Mouse (Mus musculus) adrenal gland, adult (tissue): ENCODE data around the gene Tubg1.

Experiments
- DNase-seq, 2 experiments: peaks; one replicate each; pipeline ENCODE4 v3.0.0; 2022 to 2023; ENCODE audit warnings: low spot score in 1 of 2; ENCODE audit not compliant: inconsistent age in 2 of 2

Gene Tubg1

DNA sequence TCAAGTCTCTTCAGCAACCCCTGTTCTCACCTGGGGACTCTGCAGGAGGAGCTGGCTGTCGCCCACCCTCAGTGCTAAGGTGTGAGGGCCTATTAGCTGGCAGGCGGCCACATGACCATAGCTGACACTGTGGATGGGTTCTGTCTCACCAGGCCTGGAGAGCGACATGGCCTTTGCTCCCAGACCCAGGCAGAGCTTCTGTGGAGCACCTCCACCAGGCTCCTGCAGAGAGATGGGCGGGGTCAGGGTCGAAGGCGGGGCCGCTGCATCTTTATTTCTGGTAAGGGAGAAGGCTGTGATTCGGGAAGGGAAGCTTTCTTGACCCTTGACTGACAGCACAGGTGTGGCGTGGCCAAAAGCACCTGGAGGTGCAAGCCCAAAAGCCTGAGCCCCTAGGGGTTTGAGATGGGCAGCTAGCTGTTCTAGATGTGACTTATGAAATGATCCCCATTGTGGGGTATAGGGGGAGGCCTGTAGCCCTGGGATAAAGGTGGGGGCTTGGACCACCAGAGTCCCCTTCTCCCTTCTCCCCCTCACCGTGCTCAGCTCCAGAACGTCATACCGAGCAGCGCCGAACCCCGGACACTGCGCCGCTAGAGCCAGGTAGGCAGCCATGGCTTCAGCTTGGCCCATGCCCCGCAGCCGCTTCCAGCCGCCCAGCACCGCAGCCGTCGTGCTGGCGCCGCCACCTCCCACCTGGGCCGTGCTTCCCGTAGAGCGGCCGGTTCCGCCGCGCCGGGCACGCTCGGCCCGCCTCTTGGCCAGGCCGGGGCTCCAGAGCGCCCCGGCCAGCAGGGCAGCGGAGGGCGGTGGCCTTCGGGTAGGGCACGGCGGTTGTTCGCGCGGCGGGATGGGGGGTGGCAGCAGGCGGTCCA, 44.0 kb downstream of the Tubg1 start:
- DNase-seq: no peak

DNA sequence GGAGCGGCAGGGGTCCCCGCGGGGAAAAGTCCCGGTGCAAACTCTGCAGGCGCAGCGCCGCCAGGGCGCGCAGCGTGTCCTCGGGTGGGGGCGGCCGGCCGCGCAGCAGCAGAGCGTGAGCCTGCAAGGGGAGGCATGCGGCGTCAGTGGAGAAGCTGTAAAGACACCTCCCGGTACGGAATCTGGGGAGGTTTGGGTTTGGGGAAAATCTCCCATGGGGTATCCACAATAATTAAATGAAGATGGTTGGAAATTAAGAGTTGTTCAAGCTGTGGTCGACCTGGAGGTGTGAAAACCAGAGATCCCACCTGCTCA, 44.6 kb downstream of the Tubg1 start:
- no peak for DNase-seq

DNA sequence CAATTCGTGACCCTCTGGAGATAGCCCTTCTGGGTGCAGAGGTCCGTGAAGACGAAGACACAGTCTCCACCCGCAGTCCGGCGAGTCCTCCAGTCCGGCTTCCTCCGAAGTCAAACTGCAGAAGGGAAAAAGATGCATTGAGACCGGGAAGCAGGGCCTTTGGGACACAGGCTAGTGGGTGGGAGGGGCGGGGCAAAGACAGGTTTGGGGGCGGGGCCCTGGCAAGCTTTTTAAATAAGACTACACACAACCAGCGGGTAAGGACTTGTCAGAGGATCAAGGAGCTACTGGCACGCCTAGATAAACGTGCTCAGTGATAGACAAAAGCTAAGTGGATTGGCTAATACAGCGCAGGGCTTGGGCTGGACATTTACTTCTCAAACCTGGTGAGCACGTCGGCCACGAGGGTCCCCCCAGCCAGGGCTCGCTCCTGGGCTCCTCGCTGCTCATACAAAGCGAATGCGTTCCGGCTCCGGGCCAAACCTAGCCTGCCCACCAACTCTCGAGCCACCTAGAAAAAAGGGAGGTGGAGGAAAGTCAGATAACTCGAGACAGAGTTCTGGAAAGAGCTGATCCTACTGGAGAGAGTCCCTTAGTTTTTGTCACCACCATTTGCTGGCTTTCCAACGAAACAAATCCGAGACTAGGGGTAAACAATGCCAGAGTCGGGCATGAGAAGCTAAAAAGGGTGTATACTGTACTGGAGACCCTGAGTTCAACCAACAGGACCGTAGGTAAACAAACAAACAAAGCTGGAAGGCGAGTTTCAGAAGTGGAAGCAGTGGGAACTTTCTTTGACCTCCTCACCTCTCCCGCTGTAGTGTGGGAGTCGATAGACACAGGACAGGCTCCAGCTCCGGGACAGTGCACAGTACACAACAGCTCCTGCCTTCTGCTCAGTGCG, 45.2 kb downstream of the Tubg1 start:
- no peak for DNase-seq

DNA sequence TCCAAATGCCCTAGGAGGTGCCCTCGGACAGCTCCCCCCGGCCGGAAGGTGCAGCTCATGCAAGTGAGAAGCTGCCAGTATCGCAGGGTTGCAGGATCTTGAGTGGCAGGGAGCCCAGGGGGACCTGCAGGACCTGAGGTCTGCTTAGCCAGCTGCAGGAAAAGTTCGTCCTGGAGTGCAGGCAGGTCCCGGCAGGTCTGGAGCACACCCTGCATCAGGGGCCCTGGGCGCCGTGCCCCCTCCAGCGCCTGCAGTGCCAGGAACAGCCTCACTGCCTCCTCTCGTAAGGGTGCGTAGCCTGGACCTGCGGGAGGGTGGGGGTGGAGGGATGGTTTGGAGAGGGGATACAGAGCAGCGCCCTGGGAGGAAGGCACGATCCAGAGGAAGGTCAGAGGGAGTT, 46.6 kb downstream of the Tubg1 start:
- DNase-seq: no peak

DNA sequence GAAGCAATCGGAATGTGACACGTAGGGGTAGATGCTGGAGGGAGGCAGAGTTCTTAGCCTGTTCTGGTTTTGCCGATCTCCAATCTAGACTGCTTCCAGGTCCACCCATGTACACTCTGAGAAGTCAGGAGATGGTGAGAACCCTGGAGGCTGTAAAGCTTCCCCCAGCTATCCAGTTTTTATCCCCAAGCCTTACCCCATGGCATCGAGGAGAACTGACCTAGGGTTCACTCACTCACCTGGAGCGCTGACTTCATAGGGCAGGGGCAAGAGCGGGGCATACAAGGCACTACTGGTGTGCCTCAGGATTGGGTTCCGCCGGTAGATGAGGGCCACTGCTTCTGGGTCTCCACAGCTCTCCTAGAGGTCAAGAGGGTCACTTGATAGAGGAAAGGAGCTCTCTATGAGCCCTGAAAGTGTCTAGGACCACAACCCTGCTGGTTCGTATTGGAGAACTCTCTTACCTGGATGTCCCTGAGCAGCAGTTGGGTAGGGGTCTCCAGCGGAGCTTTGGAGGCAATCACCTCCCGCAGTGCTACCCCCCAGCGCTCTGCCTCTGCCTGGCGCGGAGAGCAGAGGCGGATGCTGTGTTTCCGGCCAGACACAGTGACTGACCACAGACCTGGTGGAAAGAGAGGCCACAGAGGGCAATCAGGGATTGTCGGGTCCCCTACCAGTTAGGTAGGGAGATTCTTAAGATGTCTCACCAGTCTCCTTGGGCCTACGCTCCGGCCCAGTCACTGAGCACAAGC, 47.6 kb downstream of the Tubg1 start:
- DNase-seq: no peak

DNA sequence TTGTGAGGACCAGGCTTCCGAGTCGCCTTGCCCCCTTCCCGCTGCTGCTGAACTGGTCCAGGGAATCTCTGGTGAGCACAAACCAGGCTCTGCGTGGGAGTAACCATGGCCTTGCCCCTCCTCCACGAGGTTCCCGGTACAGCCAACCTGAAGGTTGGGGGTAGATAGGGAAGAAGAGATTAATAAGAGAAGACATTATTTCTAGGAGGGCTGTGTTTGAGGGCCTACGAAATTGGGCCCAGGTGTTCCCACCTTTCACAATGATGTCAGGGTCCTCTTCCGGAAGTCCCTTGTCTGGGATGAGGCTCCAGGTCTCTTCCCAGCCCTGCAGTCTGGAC, 48.2 kb downstream of the Tubg1 start:
- DNase-seq: peak in 1 of 2 experiments; percentile 51

DNA sequence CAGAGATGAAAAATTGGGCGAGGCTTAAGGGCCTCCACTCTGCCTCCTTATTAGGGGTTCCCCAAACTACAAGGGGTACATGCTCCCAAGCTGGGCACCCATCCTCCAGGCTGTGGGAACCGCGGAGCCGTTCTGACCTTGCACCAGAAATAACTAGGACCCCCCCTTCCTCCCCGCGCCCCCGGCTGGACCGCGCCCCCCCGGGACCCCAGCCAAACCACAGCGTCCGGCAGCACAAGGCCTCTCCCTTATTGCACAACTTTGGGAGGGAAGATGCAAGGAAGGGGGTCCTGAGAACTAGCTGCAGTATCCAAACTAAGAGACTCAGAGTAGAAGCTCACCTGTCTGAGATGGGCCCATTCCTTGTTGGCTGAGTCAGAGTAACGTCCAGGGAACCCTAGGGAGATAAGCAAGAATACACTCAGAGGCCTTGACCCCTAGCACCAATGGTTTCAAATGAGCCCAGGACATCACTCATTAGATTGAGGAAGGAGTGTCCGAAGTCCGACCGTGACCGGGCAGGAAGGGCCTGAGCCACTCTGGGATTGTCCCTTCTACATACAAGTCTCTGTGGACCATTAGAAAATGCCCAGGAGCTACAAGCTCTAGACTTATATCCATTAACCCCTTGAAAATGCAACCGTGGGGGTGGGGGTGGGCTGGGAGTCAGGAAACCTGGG, 48.7 kb downstream of the Tubg1 start:
- DNase-seq: peak; percentile 65 to 86

DNA sequence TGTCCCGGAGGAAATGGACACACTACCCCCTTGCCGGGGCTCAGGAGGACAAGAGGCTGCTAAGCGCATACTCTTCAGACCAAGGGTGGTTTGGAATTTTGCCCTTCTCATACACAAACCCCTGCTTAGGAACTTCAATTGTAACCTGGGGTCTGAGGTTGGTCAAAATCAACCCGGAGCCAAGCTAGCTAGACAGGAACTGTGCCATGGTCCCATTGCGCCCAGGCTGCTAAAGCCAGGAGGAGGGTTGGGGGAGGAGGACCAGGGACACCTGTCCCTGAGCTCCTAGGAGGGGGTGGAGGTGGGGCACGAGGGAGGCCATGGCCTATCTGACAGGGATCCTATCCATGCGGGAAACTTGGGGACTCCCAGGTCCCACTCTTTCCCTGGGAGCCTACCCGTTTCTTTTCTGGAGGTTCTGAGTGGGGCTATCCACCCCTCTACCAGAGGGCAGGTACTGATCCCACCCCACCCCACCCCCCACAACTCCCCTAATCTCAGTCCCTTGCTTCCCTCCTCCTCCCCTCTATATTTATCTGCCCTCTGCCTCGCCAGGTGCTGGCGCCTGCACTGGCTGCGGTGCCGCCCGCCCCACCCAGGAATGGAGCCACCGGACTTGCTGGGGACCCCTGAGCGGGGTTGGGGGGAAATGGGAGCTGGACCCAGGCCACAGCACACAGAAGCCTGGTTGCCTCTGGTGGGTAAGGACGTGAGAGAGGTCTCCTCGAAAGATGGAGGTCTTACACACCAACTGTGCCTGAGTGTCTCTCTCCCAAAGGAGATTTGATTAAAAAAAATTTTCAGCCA, 49.8 kb downstream of the Tubg1 start:
- DNase-seq: peak in 1 of 2 experiments; percentile 64

DNA sequence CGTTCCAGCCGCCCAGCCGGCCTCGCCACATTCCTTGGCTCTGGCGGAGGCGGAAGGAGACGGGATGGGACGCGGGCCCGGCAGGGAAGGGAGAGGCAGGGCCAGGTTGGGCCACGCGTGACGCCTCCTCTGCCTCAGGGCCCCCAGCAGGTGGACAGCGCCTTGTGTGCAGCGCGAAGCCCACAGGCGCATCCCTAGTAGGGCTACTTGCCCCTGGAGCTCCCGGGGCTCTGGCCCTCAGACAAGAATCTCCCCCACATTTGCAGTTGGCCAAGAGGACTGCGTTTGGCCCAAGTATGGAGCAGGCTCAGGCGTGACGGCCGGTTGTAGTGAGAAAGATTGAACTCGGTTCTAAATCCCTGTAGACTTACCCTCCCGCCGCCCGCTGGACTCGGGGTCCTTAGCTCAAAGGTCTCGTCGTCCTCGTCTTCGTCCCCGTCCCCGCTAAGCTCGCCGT, 50.6 kb downstream of the Tubg1 start, which contains the start of gene Cntnap1:
Gene Cntnap1, plus strand, starts transcription at position 170 of the 457 bp plus-strand sequence.
- peak; percentile 72 to 91 for DNase-seq

DNA sequence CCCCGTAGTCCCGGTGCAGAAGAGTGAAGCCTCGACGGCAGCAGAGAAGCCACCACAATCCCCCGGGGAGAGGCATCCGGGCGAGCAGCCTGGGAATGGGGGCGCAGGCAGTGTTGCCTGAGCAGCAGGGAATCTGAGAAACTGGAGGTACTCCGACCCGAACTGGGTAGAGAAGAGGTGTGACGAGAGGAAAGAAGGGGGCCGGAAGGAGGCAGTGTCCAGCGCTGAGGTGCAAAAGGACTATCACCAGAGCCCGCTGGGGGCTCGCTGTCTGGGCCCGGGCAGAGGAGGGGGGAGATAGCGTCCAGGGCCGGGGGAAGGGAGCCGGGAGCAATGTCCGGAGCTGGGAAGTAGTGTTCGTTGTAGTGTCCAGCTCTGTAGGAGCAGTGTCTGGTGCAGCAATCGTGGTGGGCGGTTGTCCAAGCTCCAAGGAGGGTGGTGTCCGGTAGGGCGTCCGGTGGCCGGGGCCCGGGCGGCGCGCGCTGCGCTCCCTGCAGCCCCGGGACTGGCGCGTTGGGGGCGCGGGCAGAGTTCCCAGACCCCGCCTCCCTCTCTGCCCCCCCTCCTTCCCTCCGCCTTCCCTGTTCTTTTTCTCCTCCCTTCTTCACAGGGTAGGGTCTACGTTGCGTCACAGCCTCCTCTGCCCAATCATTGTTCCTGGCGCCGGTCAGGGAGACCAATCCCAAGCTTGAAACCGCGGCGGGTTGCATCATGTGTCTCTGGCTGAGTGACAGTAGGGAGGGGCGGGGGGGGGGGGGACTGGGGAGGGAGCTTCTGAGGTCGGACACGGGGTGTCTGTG, 51.3 kb downstream of the Tubg1 start, which contains the start of gene Plekhh3:
Gene Plekhh3, minus strand, starts transcription at position 541 of the 800 bp plus-strand sequence.
- DNase-seq: peak; percentile 97 to 98

DNA sequence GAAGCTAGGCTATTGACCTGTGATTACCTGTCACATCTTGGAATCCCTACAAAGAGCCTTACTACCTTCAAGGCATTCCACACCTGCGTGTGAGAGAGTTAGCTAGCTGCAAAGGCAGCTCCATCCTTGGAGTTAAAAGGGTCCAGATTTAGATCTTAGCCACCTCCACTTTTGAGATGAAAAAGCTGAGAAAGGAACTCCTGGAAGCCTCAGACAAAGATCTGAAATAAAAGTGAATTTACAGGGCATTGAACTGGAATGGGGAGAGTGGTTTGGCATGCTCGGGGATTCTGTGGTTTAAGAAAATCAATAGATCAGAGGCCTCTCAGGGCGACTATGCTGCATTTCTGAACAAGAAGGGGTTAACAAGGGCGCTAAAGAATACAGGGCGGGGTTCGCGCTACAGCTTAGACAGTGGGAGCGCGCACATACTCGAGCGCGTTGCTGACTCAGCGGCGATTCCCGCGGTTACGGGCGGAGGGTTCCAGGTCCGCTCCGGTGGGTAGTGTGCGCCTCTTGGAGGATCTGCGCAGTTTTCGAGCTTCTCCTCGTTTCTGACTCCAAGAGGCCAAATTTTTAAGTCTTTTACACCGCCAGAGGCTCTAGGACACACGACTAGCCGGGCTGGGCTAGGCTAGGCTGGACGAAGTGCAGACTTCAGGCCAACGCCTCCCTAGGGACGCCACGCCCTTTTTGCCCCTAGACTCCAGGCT, 52.1 kb downstream of the Tubg1 start:
- peak; percentile 84 to 94 for DNase-seq

DNA sequence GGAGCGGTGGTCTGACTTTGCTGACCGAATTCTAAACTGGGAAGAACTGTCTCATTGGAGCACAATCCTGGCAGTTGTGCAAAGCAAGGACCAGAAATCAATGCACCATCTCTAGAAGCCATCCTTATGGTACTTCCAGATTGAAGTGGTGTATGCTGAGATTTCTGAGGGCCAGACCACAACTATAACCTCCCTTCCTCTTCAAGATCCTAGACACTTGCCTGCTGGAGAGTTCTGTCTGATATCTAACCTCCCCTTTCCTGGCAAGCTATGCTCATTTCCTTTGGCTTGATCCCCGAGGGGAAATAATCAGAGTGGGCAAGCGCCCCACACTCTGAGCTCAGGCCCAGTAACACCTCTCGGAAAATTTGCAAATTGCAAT, 52.7 kb downstream of the Tubg1 start:
- no peak for DNase-seq

DNA sequence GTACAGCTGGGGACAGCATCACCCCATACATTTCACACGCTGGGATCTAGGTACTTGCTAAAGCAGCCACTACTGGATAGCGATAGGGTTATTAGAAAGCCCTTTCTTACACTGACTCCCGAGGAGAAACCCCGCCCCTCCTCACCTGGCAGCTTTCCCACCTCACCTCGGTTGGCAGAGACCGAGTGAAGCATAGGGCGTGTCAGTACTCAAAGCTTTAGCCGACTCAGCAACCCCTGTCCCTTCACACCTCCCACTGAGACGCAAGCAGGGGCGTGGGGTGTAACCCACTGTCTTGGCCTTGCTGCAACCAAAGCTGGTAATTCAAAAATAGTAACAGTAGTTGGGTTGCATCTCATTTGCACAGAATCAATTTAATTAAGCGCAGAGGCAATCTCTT, 53.4 kb downstream of the Tubg1 start:
- peak; percentile 62 to 77 for DNase-seq

DNA sequence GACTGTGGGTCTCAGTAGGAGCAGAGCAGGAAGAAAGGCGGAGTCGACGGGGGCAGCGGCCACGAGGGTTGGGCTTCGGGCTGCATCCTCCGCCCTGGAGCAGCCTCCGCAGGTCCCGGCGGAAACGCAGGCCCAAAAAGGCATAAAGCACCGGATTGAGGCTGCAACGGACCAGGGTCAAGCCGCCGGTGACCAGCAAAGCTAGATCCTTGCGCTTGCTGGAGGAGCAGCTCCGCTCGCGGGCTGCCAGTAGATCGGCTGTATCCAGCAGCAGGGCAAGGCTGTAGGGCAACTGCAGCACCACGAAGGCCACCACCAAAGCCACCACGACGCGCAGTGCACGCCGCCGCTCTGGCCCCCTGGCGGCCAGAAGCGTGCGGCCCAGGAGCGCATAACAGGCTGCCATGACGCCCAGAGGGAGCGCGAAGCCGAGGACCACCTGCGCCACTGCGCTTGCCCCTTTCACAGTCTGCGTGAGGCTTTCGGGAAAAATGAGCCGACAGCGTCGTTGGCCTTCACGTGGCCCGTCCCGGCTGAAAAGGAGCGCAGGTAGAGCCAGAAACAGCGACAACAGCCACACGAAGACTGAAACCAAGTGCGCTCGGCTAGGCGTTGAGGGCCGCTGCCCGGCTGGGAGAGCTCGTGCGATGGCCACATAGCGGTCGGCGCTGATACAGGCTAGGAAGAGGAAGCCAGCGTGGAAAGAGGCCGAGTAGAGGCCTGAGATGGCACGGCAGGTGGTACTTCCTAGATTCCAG, 54.1 kb downstream of the Tubg1 start:
- peak; percentile 86 to 94 for DNase-seq

DNA sequence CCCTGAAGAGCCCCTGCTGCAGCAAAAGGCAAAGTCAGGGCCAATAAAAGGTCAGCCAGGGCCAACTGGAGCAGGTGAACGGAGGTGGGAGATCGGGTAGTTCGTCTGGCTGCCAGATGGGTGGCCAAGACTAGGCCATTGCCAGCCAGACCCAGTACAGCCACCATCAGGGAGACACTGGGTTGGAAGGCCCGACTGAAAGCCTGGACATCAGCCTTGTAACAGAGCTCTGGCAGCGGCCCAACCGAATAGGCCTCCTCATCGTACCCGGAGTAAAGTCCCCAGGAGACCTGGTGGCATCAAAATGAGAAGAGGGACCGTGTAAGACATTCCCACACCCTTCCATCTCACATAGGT, 54.6 kb downstream of the Tubg1 start:
- DNase-seq: peak in 1 of 2 experiments; percentile 74

DNA sequence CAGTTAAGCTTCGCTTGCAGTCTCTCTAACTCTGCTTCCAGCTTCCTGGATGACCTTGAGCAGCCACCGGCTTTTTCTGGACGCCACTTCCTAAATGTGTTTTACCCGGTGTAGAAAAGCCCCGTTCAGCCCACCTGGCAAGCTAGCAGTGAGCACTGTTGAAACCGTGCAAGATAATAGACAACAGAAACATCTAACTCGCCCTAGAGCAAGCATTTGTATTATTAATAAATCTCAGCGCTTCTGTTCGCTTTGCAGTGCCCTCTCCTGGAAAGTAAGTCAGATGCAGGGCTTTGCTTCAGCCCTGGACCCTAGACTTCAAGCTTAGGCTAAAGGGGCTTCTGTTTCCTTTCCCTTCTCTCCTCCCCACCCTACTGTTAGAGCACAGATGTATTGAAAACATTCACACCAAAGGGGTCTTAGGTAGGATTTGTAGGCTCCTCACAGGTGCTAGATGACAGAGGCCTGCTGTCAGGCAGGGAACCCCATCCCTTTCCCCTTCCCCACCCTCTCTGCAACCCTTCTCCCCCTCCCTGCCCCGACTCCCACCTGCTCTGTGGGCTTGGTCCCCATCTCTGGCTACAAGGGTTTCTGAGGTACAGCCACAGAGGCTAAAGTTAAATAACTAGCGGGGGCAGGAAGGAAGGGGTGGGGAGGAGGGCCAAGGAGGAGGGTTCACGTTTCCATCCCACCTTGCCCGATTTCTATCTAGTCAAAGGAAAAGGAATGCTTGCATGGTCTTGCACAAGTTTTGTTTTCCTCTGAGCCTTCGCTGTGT, 55.3 kb downstream of the Tubg1 start, which contains the start of gene Ccr10:
Gene Ccr10, minus strand, starts transcription at position 593 of the 778 bp plus-strand sequence.
- peak in 1 of 2 experiments; percentile 81 for DNase-seq

DNA sequence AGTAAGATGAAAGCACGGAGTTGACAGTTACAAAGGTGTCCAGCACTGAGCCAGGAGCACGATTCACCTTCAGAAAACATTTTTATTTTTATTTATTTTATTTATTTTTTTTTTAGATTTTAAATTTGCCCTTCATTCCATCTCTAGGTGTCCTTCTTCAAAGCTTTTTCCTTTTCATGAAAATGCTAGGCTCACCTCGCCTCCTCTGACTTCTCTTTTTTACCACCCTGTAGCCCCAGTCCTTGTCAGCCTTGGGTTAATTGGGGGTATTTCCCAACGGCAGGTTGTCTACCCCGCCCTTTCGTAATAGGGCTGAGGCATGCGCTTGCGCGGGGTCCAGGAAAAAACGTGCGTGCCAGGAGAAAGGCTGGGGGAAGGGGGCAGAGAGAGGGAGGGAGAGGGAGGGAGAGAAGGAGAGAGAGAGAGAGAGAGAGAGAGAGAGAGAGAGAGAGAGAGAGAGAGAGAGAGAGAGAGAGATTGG, 55.9 kb downstream of the Tubg1 start:
- peak in 1 of 2 experiments; percentile 69 for DNase-seq
